Mouse (Mus musculus) heart, postnatal 36 days (tissue): ENCODE data around the gene Btaf1. TPM values are rescaled to one million over a fixed set of nuclear protein-coding genes. Genes with fewer than 3 reads are reported as not detected.

ENCODE experiments used
- total RNA-seq, 2 experiments: library from RNA; stranded (reverse); gene quantifications; 2 replicates each; pipeline ENCODE4 v1.2.3; 2021

Gene Btaf1
- total RNA-seq, 2 experiments from 2014 or later = 10.3 to 10.9 TPM

Other genes starting within 250 kb of the Btaf1 start
- gene Ppp1r3c, start 189.4 kb upstream of the Btaf1 start, total RNA-seq = 100 to 1,000 TPM in 1 of 2 experiments, 10 to 100 TPM in 1; 65.8 to 116 TPM
- 10 to 100 TPM; 79.1 to 83.4 TPM for gene Tnks2, start 91.8 kb upstream of the Btaf1 start, total RNA-seq
- 1 to 10 TPM; 1.3 to 2.9 TPM for gene Fgfbp3, start 6.5 kb upstream of the Btaf1 start, total RNA-seq